Mouse (Mus musculus): Measurements from ENCODE around the gene Slc12a7.

DNA sequence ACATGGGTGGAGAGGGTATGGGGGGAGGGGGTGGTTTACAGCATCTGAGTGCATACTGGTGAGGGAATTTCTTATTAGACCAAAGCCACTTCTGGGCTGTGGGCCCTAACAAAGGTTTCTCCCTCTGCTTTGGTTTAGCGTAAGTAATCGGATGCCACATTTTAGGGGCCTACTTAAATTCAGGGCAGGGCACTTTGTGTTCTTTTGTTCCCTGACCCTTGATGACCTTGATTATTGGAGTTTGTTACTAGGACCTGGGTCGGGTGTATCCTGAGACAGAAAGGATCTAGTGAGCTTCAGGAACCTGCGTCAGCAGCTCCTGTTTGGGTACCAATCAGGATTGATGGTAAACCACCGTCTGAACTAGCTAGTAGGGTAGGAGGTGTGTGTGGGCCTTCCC lies 49.6 kb downstream of the Slc12a7 start:
- TF ChIP-seq CTCF (IDR thresholded peaks at IDR 0.05; ENCODE audit: low read depth) (no peak), EP300 (IDR thresholded peaks at IDR 0.05; ENCODE audit: low read depth) (no peak)

Measured in heart, postnatal 0 days (tissue).